Mouse (Mus musculus) adrenal gland, postnatal 25 days (tissue): ENCODE data around the gene Fjx1. TPM values are rescaled to one million over a fixed set of nuclear protein-coding genes. Genes with fewer than 3 reads are reported as not detected.

Source experiments
- DNase-seq: peaks from one replicate; pipeline ENCODE4 v3.0.0; 2021; ENCODE audit warnings: mixed read lengths
- total RNA-seq: library from RNA; stranded (reverse); gene quantifications from 2 replicates; pipeline ENCODE4 v1.2.3, GENCODE M21; 2021

Fjx1 gene
- total RNA-seq, 1 experiment from 2014 or later: 0.52 TPM

DNA sequence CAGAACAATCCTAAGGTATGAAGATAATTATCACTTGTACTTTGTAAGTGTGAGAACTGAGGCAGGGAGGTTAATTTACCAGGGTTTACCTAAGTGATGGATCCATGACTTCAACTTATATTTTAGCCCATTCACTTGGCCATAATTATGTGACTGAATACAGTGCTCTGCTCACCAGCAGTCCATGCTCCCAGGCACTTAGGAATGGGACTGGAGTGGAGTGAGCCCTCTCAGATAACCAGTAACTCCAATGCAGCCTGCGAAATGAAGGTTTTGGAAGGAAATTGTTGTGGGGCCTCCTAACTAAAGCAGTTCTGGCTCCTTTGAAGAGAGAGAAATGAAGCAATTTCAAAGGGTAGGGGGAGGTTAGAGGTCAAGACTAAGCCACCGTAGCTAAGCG, 25.9 kb downstream of the Fjx1 start:
- DNase-seq: no peak

DNA sequence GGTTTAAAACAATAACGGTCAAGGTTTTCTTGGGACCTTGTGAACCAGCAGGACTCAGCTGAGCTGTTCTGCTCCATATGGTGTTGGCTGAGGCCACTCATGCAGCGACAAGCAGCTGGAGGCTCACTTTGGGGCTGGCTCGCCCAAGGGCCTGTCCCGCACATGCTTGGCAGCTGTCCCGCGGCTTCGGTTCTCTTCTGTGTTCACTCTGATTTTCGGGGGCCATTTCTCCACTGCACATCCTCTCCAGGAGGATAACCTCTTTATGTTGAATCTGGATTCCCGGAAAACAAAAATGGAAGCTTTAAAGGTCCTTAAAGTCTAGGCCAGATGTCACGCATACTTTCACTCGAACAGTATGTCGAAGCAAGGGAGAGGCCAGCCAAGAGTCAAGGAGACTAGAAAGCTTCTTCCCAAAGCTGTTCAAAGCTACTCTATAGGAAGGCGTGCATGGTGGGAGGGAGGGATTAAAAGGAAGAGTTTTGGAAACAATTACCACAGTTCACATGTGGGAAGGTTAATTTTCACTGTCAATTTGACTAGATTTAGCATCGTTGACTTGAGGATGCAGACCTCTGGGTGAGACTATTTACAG, 36.1 kb downstream of the Fjx1 start:
- DNase-seq: no peak

DNA sequence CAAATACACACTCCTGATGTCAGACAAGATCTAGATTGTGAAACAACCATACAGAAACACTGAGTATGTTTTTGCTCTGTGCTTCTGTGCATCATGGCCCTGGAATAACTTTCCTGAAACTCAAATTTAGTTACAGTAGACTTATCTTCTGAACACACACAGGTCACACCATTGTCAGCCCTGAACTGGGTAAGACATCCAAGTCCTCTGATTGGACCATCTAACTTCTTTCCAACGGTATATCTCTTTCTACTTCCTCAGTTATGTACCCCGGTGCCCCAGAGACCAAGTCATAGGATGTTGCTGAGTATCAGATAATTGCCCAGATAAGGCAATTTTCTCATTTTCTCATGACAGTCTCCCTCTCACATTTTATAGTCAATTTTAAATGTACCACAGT, 39.6 kb downstream of the Fjx1 start:
- DNase-seq: no peak

DNA sequence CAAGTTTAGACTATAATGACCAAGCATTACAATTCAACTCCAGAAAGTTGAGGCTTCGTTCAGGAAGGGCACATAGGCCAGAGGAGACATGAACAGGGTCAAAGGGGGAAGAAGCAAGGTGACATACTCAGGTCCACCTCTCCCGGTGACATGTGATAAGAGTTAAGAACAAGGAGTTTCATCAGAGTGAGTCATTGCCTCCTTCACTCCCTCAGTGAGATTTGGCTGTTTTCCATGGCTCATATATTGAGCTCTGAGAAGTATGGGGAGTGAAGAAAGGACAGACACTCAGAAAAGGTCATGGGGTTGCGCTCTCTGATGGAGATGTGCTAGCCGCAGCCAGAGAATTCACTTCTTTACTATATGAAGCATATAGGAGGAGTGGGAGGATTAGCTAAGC, 41.7 kb downstream of the Fjx1 start:
- no peak for DNase-seq

DNA sequence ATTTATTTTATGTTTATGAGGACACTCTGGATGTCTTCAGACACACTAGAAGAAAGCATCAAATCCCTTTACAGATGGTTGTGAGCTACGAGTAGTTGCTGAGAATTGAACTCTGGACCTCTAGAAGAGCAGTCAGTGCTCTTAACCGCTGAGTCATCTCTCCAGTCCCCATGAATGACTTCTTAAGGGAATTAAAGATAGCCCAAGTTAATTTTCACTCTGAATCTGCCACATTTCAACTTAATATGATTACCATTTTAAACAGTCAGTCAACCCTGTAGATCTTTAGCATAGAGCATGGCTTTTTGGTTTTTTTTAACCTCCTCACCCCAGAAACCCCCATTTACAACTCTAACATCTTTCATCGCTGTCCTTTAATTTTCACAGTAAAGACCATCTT, 42.6 kb downstream of the Fjx1 start:
- no peak for DNase-seq

DNA sequence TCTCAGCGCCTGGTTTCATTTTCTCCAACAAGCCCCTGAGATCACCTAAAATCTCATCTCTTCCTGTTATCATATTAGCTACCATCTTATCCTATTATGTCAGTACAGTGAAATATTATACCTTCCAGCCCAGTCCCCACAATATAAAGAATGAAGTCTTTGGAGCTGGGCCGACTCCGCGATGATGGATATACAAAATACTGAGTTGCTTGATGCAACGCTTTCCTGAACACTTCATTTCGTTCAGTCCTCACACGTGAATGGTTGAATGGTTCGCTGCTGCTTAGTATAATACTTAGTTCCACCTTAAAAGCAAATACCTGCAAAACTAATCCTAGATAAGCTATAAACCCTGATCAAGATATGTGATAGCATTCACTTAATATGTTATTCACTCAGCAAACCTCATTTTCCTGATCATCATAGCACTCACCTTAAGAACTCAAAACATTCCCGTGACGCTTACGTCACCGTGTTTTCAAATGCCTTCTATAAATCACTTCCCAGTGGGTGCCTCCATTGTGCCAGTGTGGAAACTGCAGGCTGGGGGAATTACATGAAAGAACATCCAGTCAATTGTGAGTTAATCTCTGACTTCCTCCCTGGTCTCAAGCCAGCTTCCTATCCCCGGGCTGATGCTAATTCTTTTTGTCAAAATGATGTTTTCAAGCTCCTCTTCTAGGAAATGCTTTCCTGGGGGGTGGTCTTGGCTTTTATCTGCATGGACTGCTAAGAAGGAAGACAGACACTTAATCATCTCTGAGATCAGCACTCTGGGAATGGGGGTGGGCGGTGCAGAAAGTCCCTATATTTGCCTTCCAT, 44.7 kb downstream of the Fjx1 start, which contains the start of gene Trim44:
Trim44 (minus strand) TSS at position 466 of the 822 bp plus-strand sequence.
- DNase-seq: no peak

DNA sequence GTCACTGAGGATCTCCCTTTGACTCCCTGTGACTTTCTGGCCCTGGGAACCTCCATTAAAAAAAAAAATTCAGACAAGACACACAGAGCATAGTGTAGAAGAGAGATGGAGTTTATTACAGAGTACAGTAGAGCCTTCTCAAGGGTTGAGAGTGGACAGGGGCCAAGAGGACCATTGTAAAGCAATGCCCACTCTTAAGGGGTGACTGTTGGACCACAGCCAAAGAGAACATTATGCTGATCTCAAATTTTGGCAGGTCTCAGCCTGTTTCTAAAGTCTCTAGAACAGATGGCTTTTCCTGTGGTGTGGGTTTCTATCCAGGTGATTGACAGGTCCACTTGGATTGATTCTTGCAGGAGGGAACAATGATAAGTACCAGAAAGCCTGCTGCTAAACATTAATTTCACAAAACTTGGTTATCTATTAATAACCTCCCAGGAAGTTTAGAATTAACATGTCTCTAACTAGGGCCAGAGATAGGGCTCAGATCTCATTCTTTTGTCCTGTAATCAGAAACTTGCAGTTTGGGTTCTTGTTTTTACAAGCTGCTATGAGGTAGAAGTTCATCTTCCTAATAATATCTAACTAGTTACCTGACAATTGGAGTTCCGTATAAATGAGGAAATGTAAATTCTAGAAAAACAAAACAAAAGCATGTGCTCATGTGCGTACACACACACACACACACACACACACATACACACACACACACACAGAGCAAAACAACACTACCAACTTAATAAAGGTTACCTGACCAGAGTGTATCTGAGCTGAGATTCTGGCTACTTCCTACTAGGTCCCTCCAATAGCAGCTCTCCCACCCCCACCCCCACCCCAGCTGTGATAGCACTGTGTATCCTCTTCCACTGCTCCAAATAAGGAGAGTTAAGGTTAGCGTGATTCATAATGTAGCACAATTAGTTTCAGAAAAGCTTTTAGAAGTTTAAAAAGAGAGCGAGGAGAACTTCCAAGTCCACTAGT, 45.7 kb downstream of the Fjx1 start:
- DNase-seq: no peak

DNA sequence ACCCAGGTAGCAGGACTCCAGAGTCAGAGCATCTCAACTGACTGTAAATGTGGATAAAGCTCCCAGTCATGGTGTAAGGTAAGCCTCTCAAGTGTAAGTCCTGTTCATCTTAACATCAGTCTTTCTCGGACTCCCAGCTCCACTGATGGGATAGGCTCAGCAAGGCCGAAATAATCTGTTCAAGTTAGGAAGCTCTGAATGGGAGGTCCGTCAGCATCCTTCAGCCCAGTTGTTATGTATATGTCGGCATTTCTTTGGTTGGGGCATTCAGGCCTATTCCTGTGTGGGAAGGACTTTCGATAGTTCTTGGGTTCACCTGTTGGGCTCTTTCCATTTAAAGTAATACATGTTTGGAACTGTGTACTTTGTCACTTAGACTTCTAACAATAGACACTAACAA, 48.3 kb downstream of the Fjx1 start:
- DNase-seq: no peak

DNA sequence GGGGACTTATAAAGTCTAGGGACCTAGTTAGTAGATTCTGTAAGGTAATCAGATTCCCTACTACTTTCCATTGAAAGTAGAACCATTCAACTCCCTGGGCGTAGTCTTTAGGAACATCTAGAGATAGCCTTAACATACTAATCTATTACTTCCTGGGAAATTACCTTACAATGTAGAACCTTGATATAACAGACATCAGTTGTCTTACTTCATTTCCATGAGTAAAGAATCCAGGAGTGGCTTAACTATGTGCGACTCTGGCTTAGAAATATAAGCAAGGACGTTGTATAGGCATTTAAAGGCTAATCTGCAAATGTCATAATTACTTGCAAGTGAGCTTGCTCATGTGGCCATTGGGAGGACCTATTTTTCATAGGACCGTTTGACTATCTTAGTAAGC, 49.0 kb downstream of the Fjx1 start:
- no peak for DNase-seq

DNA sequence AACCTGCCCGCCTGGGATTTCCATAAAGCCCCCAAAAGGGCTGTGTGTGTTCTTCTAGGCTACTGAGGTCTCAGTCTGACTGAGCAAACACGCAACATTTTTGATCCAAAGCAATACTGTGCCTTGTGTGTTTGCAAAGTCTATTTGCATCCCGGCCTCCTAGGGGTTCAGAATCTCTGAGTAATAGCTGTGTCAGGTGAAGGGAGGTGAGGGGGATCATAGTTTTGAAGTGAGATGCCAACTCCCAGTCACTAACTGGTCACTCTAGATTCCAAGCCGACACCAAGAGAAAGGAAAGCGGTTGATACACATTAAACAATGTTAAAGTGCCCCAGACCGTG, 51.0 kb downstream of the Fjx1 start:
- DNase-seq: no peak

DNA sequence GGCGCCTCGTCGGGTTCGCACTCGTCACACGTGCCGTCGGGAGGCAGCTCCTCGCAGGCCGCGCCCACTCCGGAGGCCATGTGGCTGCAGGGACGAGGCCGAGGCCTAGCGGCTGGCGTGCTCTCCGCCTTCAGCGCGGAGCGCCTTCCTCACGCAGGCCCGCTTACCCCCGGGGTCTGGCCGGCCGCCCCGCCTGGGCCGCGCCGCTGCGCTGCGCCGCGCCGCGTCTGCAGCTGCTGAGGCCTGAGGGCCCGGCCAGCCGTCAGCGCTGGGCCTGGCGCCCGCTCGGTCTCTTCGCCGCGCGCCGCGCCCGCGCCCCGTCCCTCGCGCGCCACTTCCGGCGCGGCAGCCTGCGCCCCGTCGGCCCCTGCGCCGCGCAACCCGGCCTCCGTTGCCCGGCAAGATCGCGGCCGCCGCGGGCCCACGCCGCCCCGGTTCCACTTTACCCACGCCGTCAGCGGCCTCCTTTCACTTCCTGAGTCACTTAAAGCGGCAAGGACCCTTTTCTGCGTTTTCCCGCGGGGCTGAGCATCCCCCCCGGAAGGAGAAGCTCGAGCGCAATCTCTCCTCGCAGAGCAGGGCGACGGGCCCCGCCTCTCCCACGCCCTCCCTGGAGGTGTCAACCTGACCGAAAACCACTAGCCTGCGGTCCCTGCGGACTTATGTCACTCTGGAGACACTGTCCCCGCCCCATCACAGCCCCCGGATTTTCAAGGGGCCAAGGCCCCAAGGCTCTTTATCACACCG, 51.5 kb downstream of the Fjx1 start:
- peak; percentile 86 for DNase-seq

DNA sequence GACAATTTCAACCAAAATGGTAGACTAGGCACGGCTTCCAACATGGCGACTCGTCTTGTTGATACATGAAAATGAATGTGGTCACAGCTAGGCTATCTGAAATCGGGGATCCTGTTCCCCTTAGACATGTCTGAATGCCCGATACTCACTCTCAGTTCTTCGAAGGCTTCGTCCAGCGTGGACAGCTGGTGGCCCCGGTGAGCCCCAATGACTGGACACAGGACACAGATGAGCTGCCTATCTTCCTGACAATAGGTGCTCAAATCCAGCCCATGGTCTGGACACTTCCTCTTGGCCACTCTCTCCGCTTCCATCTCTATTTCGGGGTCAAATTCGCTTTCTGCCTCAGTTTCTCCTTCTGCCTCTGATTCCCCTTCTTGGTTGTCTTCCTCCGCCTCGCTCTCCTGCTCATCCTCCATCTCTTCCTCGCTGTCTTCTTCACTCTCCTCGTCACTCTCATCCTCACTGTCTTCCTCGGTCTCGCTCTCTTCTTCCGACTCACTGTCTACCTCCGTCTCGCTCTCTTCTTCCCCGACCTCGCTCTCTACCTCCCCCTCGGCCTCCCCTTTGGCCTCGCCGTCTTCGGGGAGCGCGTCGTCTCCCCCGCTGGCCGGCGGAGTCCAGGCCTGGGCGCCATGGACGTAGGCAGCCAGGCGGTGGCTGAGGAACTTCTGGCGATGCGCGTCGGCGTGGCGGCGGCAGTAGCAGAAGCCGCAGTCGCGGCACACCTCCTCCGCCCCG, 52.3 kb downstream of the Fjx1 start:
- DNase-seq: no peak

Other genes starting within 250 kb of the Fjx1 start
- 69.1 and 70.1 TPM in 2 replicates for gene Trim44, start 44.7 kb downstream of the Fjx1 start, total RNA-seq
- 0.86 and 1.4 TPM in 2 replicates for gene Pamr1, start 97.5 kb upstream of the Fjx1 start, total RNA-seq
- 0.06 and 0.67 TPM in 2 replicates for gene Slc1a2, start 206.2 kb upstream of the Fjx1 start, total RNA-seq